ENCODE assay signal across 8 mouse cellular contexts in the genomic region with DNA sequence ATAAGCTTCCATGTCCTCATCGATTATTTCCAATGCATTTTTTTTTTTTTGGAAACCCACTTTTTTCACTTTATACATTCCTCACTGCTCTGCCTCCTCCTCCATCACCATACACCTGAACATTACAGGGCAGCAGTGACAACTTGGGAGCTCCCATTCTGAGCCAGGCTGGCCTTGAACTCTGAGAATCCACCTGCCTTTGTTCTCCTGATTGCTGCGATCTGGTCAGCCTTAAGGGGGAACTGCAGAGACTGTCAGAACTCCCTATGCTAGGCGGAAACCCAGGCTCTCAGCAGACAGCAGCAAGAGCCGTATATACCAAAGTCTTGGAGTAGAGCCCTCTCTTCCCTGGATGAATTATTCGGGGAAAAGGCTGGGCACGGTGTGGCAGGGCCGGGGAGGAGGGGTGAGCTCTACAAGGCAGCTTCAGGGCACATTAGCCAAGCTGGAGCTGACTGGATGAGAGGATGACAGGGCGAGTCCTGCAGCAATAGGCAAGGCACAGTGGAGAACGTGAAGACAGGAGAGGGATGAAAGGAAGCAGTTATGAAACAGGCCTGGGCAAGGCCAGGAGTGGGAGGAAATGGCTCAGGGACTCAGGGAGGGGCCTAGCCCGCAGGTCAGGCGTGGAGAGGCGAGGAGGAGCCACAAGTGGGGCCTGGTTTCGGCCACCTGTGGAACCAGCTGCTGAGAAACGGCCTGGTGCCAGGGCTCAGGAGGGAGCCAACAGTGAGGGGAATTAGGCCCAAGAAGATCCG.
A peak's percentile ranks its signal among the peaks of the same experiment; 100 is the strongest.
DNase-seq lines count a peak whose midpoint lies in the region; ATAC-seq and TF ChIP-seq lines count a peak whose summit lies in the region.

No protein-coding gene starts in this region.

- intact Hi-C loops in left cerebral cortex, postnatal 4 days (cut with DNase I): no loop called here

- H3K4me1 ChIP-seq in bone marrow macrophage, adult 2 months (ENCODE audit: control insufficient read depth, insufficient read depth, low read length): peaks cover 20% of the 10 kb centered on the region
- H3K4me1 ChIP-seq in heart, embryonic 10.5 days: peaks cover 58% of the 10 kb centered on the region
- peaks cover 27% of the 10 kb centered on the region for H3K4me1 ChIP-seq in midbrain, embryonic 15.5 days

- ATAC-seq in midbrain, embryonic 15.5 days (replicated peaks): peak; percentile 29; the same call in 1 of the 2 replicates

- 49% methylated on average over 15 of the region's 15 CpGs for WGBS in heart, embryonic 10.5 days
- WGBS in midbrain, embryonic 15.5 days: 52% methylated on average over 15 of the region's 15 CpGs

- H3K36me3 ChIP-seq in heart, embryonic 10.5 days: no peaks in the 10 kb centered on the region
- no peaks in the 10 kb centered on the region for H3K36me3 ChIP-seq in midbrain, embryonic 15.5 days (replicated peaks)

- TF ChIP-seq POLR2A in bone marrow macrophage, adult 2 months (IDR thresholded peaks at IDR 0.05; ENCODE audit: borderline replicate concordance, low read depth, low read length): no peak

- no peaks in the 10 kb centered on the region for H3K9me3 ChIP-seq in heart, embryonic 10.5 days
- H3K9me3 ChIP-seq in midbrain, embryonic 15.5 days: no peaks in the 10 kb centered on the region

- H3K9ac ChIP-seq in midbrain, embryonic 15.5 days: no peak overlapping the region

- H3K27ac ChIP-seq in bone marrow macrophage, adult 2 months (ENCODE audit: insufficient read depth, low read depth, low read length): no peak overlapping the region
- H3K27ac ChIP-seq in heart, embryonic 10.5 days: peak overlapping the region; percentile 77
- no peak overlapping the region for H3K27ac ChIP-seq in midbrain, embryonic 15.5 days

- no peak overlapping the region for H3K4me2 ChIP-seq in midbrain, embryonic 15.5 days

- no peaks in the 10 kb centered on the region for H3K27me3 ChIP-seq in heart, embryonic 10.5 days (ENCODE audit: insufficient read depth, poor library complexity, severe bottlenecking)
- no peaks in the 10 kb centered on the region for H3K27me3 ChIP-seq in midbrain, embryonic 15.5 days (replicated peaks)

- H3K4me3 ChIP-seq in bone marrow macrophage, adult 2 months (ENCODE audit: insufficient read depth, low read length): 0 out of 2 replicates have a peak overlapping the region, but pooled peaks have one; percentile 4
- H3K4me3 ChIP-seq in heart, embryonic 10.5 days: no peak overlapping the region
- H3K4me3 ChIP-seq in midbrain, embryonic 15.5 days: no peak overlapping the region

- TF ChIP-seq CTCF in bone marrow macrophage, adult 2 months (IDR thresholded peaks at IDR 0.05; ENCODE audit: low read depth, low read length): no peak

- DNase-seq in left cerebral cortex, postnatal 4 days: peak; percentile 40
- DNase-seq in left cerebral cortex, adult 11 months (ENCODE audit: low spot score): no peak
- DNase-seq in heart, embryonic 10.5 days (ENCODE audit: low spot score): no peak
- peak; percentile 64 for DNase-seq in kidney, postnatal 10 days
- DNase-seq in thymus, postnatal 25 days: no peak
- DNase-seq in right cerebral cortex, postnatal 14 days: no peak

Comparison
In these comparisons a context has a peak if more than half of its experiments do, and no peak if none do; other contexts are left out.
1. DNase-seq: peak in left cerebral cortex, postnatal 4 days (single experiment) and kidney, postnatal 10 days (single experiment); none in left cerebral cortex, adult 11 months (single experiment), heart, embryonic 10.5 days (single experiment), thymus, postnatal 25 days (single experiment) and right cerebral cortex, postnatal 14 days (single experiment).